Mouse (Mus musculus): ENCODE measurements around the gene Aebp1.

GRCm38 (mm10) chr11:5904357-5904756 is 42.6 kb downstream of the Aebp1 start:
- no peak for TF ChIP-seq CTCF (IDR thresholded peaks at IDR 0.05; ENCODE audit: extremely low read depth, insufficient read depth, low read length)
- TF ChIP-seq POLR2A (IDR thresholded peaks at IDR 0.05; ENCODE audit: extremely low read depth, insufficient read depth, low read length): no peak
